Mouse (Mus musculus) intestine, embryonic 14.5 days (tissue): Measurements from ENCODE around the gene Ppp1cc. TPM values are rescaled to one million over a fixed set of nuclear protein-coding genes. Genes with fewer than 3 reads are reported as not detected.
"Not testable (repeated sequence)": the region's sequence is repeated elsewhere in the genome, so short reads cannot be mapped to it uniquely, and the experiment has no call there.

Experiments
- ATAC-seq: fragments of 200-750 bp; cut with Nextera tagmentation; replicated peaks from 2 replicates; pipeline ENCODE4 v1.8.0; 2017; ENCODE audit warnings: low read depth, moderate number of reproducible peaks, moderate TSS enrichment, moderate library complexity; ENCODE audit not compliant: low FRiP score, low TSS enrichment
- DNase-seq: peaks from one replicate; pipeline ENCODE4 v3.0.0-alpha.2; 2018; ENCODE audit warnings: low spot score
- H3K27ac ChIP-seq: fragments of 300-500 bp; sonication (generic); 2 replicates; pipeline ENCODE4 v1.5.1; 2014; ENCODE audit warnings: low read depth, mild to moderate bottlenecking, control low read depth
- H3K27me3 ChIP-seq: fragments of 300-500 bp; sonication (generic); replicated peaks from 2 replicates; pipeline ENCODE4 v1.6.1; 2014; ENCODE audit warnings: low read length, control low read depth; ENCODE audit not compliant: control insufficient read depth, insufficient read depth
- H3K36me3 ChIP-seq: fragments of 300-500 bp; sonication (generic); 2 replicates; pipeline ENCODE4 v1.6.1; 2014; ENCODE audit warnings: low read length, control low read depth; ENCODE audit not compliant: control insufficient read depth, insufficient read depth
- H3K4me1 ChIP-seq: fragments of 300-500 bp; sonication (generic); replicated peaks from 2 replicates; pipeline ENCODE4 v1.6.1; 2014; ENCODE audit warnings: low read length, control low read depth, mixed read lengths; ENCODE audit not compliant: control insufficient read depth, insufficient read depth
- H3K4me2 ChIP-seq: fragments of 300-500 bp; sonication (generic); 2 replicates; pipeline ENCODE4 v1.6.1; 2014; ENCODE audit warnings: low read length
- H3K4me3 ChIP-seq: fragments of 300-500 bp; sonication (generic); 2 replicates; pipeline ENCODE4 v1.5.1; 2014; ENCODE audit warnings: low read depth, low read length, control low read depth, mixed read lengths
- H3K9ac ChIP-seq: fragments of 300-500 bp; sonication (generic); 2 replicates; pipeline ENCODE4 v1.6.1; 2014; ENCODE audit warnings: mild to moderate bottlenecking, low read length
- H3K9me3 ChIP-seq: fragments of 300-500 bp; sonication (generic); 2 replicates; pipeline ENCODE4 v1.6.1; 2016; ENCODE audit warnings: low read length, control low read depth; ENCODE audit not compliant: control insufficient read depth
- WGBS: fragments of 180-500 bp; shearing (Covaris S2); extraction: QIAGEN DNeasy Blood & Tissue Kit; methylation state at CpG from one replicate; pipeline ENCODE4 v1.1.7; 2014; 5-methylcytosine and 5-hydroxymethylcytosine counted together
- polyA plus RNA-seq: library from polyadenylated mRNA; unstranded; fragments of >200 nt; fragmentation: Nextera tagmentation; extraction: Ambion mirVana; gene quantifications from 2 replicates; pipeline ENCODE4 v1.2.1, GENCODE M21; 2014

Gene Ppp1cc
- polyA plus RNA-seq, 1 experiment from 2014 or later = 259 TPM

DNA sequence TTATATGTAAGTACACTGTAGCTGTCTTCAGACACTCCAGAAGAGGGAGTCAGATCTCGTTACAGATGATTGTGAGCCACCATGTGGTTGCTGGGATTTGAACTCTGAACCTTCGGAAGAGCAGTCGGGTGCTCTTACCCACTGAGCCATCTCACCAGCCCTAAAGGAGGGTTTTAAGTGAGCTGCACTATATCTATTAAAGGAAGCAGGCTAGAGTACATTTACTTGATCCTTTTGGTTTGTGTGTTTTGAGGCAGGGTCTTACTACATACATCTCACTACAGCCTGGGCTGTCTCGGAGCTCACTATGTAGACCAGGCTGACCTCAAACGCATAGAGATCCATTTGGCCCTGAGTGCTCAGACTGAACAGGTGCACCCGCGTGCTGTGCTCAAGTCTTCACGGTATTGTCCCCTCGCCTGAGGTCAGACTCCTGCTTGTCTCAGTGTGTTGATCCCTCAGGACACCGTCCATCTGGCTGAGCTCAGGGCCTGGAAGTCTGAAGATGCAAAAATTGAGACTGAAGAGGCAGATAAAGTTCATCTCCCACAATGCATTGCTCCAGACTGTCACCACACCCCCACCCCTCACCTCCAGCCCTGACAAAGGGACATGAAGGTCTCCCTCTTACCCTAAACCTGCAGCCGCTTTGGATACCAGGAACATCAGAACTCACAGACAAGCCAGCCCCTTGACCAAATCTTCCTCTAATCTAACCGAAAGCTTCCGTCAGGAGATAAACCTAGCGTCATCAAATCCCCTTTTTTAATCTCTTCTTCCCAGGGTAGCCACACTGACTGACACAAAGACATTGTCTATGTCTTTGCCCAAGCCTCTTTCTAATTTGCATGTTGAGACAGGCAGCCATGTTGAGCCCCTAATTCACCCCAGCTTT, 23.4 kb upstream of the Ppp1cc start:
- Histone ChIP-seq H3K4me3 (no peak overlapping the region), H3K9ac (no peak overlapping the region), H3K4me1 (peaks cover 9% of the 10 kb centered on the region), H3K36me3 (no peaks in the 10 kb centered on the region), H3K4me2 (no peak overlapping the region), H3K9me3 (no peaks in the 10 kb centered on the region), H3K27ac (no peak overlapping the region), H3K27me3 (no peaks in the 10 kb centered on the region)
- WGBS = 87% methylated on average over 14 of the region's 14 CpGs
- DNase-seq (no peak), ATAC-seq (no peak)

DNA sequence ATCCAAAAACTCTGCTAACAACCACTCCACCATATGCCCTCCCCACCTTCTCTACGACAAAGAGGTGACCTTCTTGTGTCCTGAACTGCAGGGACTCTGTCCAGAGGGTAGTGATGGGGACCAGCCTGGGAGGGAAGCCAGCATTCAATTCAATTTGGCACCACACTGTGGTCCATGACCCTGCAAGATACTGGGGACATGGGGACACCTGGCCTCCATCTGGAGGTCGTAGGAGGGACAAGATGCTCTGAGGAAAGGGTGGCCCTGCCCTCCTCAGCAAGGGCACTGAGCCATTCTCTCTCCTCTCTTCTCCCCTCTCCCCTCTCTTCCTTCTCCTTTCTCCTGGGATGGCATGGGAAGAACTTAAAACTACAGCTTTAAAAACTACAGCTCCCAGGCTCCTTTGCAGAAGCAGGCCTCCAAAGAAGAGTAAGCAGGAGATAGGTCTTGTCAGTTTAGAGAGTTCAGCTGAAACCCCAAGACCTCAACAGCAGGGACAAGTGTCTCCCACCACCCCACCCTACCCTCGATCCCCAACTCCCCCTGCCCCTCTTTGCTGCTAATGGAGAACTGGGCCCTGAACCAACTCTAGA, 22.7 kb upstream of the Ppp1cc start:
- whole genome bisulfite sequencing = 82% methylated on average over 3 of the region's 3 CpGs
- no peak for DNase-seq
- H3K27ac ChIP-seq = no peak overlapping the region

DNA sequence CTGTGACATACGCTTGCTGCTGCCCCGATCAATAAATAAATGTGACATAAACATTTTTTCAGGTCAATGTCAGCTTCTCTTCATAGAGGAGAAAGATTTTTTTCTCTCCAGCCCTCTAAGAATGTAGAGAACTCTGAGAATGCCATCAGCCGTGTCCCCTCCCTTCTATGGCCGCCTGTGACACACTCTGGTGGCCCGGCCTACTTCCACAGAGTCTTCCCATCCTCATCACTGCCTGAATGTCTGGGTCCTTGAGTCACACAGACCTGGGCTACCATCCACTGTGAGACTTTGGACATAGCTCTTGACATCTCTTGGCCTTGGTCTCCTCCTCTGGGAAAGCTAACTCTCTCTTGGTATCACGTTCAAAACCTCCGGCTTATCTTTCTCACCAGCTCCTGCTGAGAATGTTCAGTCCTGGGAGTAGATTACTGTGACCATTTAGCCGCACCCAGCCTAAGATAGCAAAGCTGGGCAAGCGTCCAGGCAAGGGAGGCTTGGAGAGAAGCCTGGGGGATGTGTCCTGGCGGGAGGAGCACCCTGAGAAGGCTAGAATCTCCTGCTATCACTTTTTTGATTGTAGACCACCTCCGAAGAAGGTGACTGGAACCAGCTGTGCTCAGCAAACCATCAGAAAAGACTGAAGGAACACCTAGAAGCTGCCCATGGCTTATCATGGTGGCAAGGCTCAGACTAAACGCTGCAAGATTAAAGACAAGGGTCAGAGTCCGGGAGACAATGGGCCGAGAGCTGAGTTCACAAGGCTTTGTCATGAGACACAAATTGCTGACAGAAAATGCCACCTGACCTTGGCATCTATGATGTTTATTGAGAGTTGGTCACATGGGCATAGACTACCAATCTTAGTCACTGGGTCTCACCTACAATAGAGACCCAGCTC, 21.3 kb upstream of the Ppp1cc start:
- no peaks in the 10 kb centered on the region for H3K27me3 ChIP-seq
- no peak overlapping the region for H3K27ac ChIP-seq
- DNase-seq (no peak), ATAC-seq (no peak)
- H3K4me3 ChIP-seq = no peak overlapping the region
- no peak overlapping the region for H3K9ac ChIP-seq
- H3K4me1 ChIP-seq = 0 out of 2 replicates have a peak, but pooled peaks cover 5% of the 10 kb centered on the region
- WGBS = 70% methylated on average over 14 of the region's 14 CpGs
- H3K4me2 ChIP-seq = no peak overlapping the region
- no peaks in the 10 kb centered on the region for H3K36me3 ChIP-seq
- H3K9me3 ChIP-seq = no peaks in the 10 kb centered on the region

More for the DNA sequence above, 22.7 kb upstream of the Ppp1cc start:
- Histone ChIP-seq H3K4me1 (peaks cover 9% of the 10 kb centered on the region), H3K4me3 (no peak overlapping the region), H3K9ac (no peak overlapping the region), H3K4me2 (no peak overlapping the region), H3K9me3 (no peaks in the 10 kb centered on the region), H3K36me3 (no peaks in the 10 kb centered on the region), H3K27me3 (no peaks in the 10 kb centered on the region)
- ATAC-seq = no peak

DNA sequence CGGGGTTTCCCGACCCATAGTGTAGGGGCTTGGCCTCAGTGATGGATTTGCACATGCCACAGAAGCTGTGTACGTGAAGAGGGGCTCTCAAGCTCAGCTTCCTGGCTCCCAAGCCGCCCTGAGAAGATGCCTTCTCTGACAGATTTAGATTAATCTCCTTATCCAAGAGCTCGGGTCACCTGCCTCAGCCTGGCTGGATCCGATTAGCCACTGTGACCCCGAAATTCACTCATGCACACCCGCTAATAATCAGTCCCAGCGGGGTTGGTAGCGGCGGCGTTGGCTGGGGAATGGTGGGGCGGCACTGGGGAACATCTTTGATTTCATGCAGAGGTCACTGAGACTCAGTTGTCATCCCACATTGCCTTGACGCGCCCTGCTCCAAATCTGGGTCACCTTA, 19.2 kb upstream of the Ppp1cc start:
- Histone ChIP-seq H3K27ac (no peak overlapping the region), H3K4me1 (no peaks in the 10 kb centered on the region)
- 72% methylated on average over 15 of the region's 15 CpGs for WGBS

DNA sequence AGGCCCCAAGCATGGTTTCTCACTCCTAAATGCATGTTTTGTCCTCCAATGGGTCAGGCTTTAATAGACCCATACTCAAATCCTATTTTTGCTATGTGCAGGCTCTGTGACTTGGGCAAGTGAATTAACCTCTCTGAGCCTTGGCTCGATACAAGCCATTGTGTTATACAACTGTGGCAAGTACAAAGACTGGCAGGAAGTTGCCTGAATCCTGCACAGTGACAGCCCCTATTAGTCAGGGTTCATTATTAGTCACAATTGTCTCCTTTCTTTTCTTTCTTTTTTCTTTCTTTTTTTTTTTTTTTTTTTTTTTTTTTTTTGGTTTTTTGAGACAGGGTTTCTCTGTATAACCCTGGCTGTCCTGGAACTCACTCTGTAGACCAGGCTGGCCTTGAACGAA, 18.3 kb upstream of the Ppp1cc start:
- not testable (repeated sequence) for DNase-seq, H3K36me3 ChIP-seq, H3K4me2 ChIP-seq, H3K9me3 ChIP-seq, H3K4me1 ChIP-seq, ATAC-seq, H3K4me3 ChIP-seq, H3K9ac ChIP-seq, H3K27ac ChIP-seq, H3K27me3 ChIP-seq
- 80% methylated on average over 2 of the region's 2 CpGs for WGBS

More for the DNA sequence above, 19.2 kb upstream of the Ppp1cc start:
- no peak for DNase-seq
- H3K4me3 ChIP-seq = no peak overlapping the region
- no peaks in the 10 kb centered on the region for H3K9me3 ChIP-seq
- H3K36me3 ChIP-seq = no peaks in the 10 kb centered on the region
- no peak for ATAC-seq
- H3K9ac ChIP-seq = no peak overlapping the region
- no peak overlapping the region for H3K4me2 ChIP-seq
- no peaks in the 10 kb centered on the region for H3K27me3 ChIP-seq

DNA sequence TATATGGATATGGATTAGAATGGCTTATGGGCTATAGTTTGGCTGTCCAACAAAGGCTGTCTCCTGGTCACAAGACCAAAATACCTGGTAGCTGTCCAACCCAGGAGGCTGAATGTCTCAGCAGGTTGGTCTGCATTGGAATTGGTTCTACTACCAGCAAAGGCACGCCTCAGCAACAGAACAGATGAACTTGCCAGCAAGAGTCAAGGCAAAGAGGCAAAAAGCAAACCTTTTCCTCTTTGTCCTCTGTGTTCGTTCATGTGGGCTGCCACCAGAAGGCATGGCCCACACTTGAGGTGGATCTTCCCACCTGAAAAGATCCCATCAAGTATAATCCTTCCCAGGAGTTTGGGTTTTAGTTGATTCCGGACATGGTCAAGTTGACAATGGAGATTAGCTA, 17.4 kb upstream of the Ppp1cc start, which contains the start of gene Ccdc63:
Gene Ccdc63, minus strand, starts transcription at position 101 of the 400 bp plus-strand sequence.
- Histone ChIP-seq H3K36me3 (no peaks in the 10 kb centered on the region), H3K9ac (no peak within 1 kb of the TSS), H3K27ac (no peak within 1 kb of the TSS), H3K4me3 (no peak within 1 kb of the TSS), H3K27me3 (no peaks in the 10 kb centered on the region), H3K9me3 (no peaks in the 10 kb centered on the region), H3K4me2 (no peak within 1 kb of the TSS), H3K4me1 (0 out of 2 replicates have a peak, but pooled peaks cover 3% of the 10 kb centered on the region)
- ATAC-seq (no peak), DNase-seq (no peak)
- WGBS = 89% methylated on average over 3 of the region's 3 CpGs

DNA sequence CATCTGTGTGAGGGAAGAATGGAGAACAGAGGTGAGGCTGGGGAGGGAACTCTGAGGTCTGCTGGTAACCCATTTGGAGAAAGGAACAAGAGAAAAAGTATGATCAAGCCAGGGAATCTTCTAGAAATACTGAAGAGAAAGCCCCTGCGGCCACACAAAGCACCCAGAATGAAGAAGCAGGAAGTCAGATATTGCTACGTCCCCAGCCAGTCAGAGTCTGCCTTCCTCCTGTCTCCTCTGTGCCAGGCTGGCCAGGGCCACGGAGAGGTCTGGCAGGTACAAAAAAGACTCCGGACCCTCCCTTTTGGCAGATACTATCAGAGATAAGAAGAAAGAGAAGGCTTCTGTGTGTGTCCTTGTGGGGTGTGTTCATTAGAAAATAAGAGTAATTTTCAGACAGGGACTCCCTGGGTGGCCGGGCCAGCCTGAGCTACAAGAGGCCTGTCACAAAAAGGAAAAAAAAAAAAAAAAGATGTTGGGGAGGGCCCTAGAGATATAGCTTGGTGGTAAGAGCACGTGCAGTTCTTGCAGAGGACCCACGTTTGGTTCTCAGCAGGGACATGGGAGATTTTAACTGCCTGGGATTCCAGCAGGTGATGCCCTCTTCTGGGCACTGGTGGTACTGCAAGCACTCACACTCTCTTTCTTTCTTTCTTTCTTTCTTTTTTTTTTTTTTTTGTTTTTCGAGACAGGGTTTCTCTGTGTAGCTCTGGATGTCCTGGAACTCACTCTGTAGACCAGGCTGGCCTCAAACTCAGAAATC, 15.7 kb upstream of the Ppp1cc start:
- H3K4me2 ChIP-seq = no peak overlapping the region
- ATAC-seq (no peak), DNase-seq (no peak)
- no peaks in the 10 kb centered on the region for H3K9me3 ChIP-seq
- peaks cover 6% of the 10 kb centered on the region; the same call in 1 of the 2 replicates for H3K4me1 ChIP-seq
- H3K27ac ChIP-seq = no peak overlapping the region
- H3K27me3 ChIP-seq = no peaks in the 10 kb centered on the region
- no peak overlapping the region for H3K4me3 ChIP-seq
- H3K9ac ChIP-seq = no peak overlapping the region
- H3K36me3 ChIP-seq = no peaks in the 10 kb centered on the region
- 55% methylated on average over 8 of the region's 8 CpGs for WGBS

DNA sequence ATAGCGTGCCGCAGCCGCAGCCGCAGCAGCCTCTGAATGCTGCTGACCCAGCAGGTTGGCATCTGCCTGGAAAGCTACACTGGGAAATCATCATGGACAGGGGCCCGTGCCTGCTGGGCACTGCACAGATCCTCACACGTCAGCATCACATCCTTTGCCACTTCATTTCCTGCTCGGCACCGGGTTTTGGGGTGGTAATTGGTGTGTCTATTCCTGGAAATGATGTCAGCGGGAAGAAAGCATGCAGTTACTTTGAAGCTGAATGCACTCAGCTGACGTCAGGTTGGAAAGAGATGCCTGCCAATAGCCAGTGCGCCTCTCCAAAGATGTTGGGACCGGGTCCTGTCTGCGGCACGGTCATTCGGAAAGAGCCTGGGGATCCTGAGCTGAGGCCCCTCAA, 14.5 kb upstream of the Ppp1cc start:
- Histone ChIP-seq H3K4me3 (no peak overlapping the region), H3K27me3 (no peaks in the 10 kb centered on the region), H3K36me3 (no peaks in the 10 kb centered on the region), H3K4me2 (no peak overlapping the region), H3K4me1 (peaks cover 6% of the 10 kb centered on the region; the same call in 1 of the 2 replicates), H3K9ac (no peak overlapping the region), H3K9me3 (no peaks in the 10 kb centered on the region), H3K27ac (no peak overlapping the region)
- DNase-seq = no peak
- no peak for ATAC-seq
- 84% methylated on average over 15 of the region's 15 CpGs for whole genome bisulfite sequencing
